Mouse (Mus musculus) gonadal fat pad, adult 2 months (tissue): ENCODE measurements around the gene Rpe65. TPM values are rescaled to one million over a fixed set of nuclear protein-coding genes. Genes with fewer than 3 reads are reported as not detected.

Experiments used
- DNase-seq: peaks from one replicate; pipeline ENCODE4 v3.0.0-alpha.2; 2012; ENCODE audit warnings: low read depth
- polyA plus RNA-seq: library from polyadenylated mRNA; depleted of rRNA; stranded (reverse); fragments of >200 nt; gene quantifications from 2 replicates; pipeline ENCODE4 v1.2.3, GENCODE M21; 2012; rRNA removed

Gene Rpe65
- polyA plus RNA-seq, result not detected in 2 replicates

GRCm38 (mm10) chr3:159598875-159599274 lies at the start of gene Rpe65:
Rpe65 (plus strand) TSS chr3:159599175.
- no peak for DNase-seq

GRCm38 (mm10) chr3:159550224-159550623 lies 48.8 kb upstream of the Rpe65 start:
- no peak for DNase-seq

- no peak for DNase-seq
These were observed 16.0 kb downstream of the Rpe65 start for GRCm38 (mm10) chr3:159614977-159615376.

GRCm38 (mm10) chr3:159621026-159621425 lies 22.1 kb downstream of the Rpe65 start:
- no peak for DNase-seq

- DNase-seq, result no peak
These were observed 25.0 kb downstream of the Rpe65 start for GRCm38 (mm10) chr3:159624010-159624409.

- no peak for DNase-seq
These were observed 61.8 kb downstream of the Rpe65 start for GRCm38 (mm10) chr3:159660741-159661140.

GRCm38 (mm10) chr3:159663333-159663732 lies 64.4 kb downstream of the Rpe65 start:
- DNase-seq, result no peak

Other genes with a start within 250 kb of the Rpe65 start
- gene Depdc1a, start 103.7 kb upstream of the Rpe65 start, polyA plus RNA-seq, result 0.08 TPM in 1 of 2 replicates, not detected in the other
- gene Wls, start 240.5 kb downstream of the Rpe65 start, polyA plus RNA-seq, result 49.0 and 52.1 TPM in 2 replicates